Mouse (Mus musculus) megakaryocyte, adult 5-6 weeks (primary cell): ENCODE results near the gene Mif. TPM values are rescaled to one million over a fixed set of nuclear protein-coding genes. Genes with fewer than 3 reads are reported as not detected.

ENCODE experiments used
- total RNA-seq, 2 experiments: library from RNA; stranded (forward) in 1 of 2; stranded (reverse) in 1 of 2; fragments of 153-499, 151-499 nt in 1 of 2; fragments of 221-1000, 200-1000 nt in 1 of 2; gene quantifications; 2 replicates each; pipeline versions ENCODE4 v1.2.3 to v1.2.4; 2015 to 2017

Mif gene
- total RNA-seq, 2 experiments from 2014 or later, result 68.9 to 87.4 TPM

Other genes with a start within 250 kb of the Mif start
- 0.16 and 0.48 TPM in 2 replicates for gene Susd2, start 216.2 kb downstream of the Mif start, total RNA-seq (2015)
- 0.33 and 0.49 TPM in 2 replicates for gene Susd2, start 216.2 kb downstream of the Mif start, total RNA-seq (2017)
- gene Cabin1, start 95.9 kb downstream of the Mif start, total RNA-seq (2015), result 23.7 and 24.0 TPM in 2 replicates
- 19.4 and 20.7 TPM in 2 replicates for gene Cabin1, start 95.9 kb downstream of the Mif start, total RNA-seq (2017)
- 30.0 and 31.4 TPM in 2 replicates for gene Ddt, start 86.8 kb downstream of the Mif start, total RNA-seq (2015)
- 24.7 and 28.4 TPM in 2 replicates for gene Ddt, start 86.8 kb downstream of the Mif start, total RNA-seq (2017)
- gene Gm20441, start 79.3 kb downstream of the Mif start, total RNA-seq (2015), result not detected in 2 replicates
- not detected in 2 replicates for gene Gm20441, start 79.3 kb downstream of the Mif start, total RNA-seq (2017)
- gene Gstt3, start 78.8 kb downstream of the Mif start, total RNA-seq (2015), result 1.4 and 2.7 TPM in 2 replicates
- 1.5 and 1.6 TPM in 2 replicates for gene Gstt3, start 78.8 kb downstream of the Mif start, total RNA-seq (2017)
- gene Gstt1, start 61.7 kb downstream of the Mif start, total RNA-seq (2015), result 0.78 TPM in 1 of 2 replicates, not detected in the other
- gene Gstt1, start 61.7 kb downstream of the Mif start, total RNA-seq (2017), result not detected in 2 replicates
- gene Gstt4, start 37.7 kb downstream of the Mif start, total RNA-seq (2015), result not detected in 2 replicates
- not detected in 2 replicates for gene Gstt4, start 37.7 kb downstream of the Mif start, total RNA-seq (2017)
- gene Gstt2, start 22.8 kb downstream of the Mif start, total RNA-seq (2015), result 4.7 and 5.9 TPM in 2 replicates
- 1.8 and 4.7 TPM in 2 replicates for gene Gstt2, start 22.8 kb downstream of the Mif start, total RNA-seq (2017)
- 0.41 and 0.89 TPM in 2 replicates for gene Derl3, start 33.2 kb upstream of the Mif start, total RNA-seq (2015)
- gene Derl3, start 33.2 kb upstream of the Mif start, total RNA-seq (2017), result not detected in 2 replicates
- gene Smarcb1, start 61.4 kb upstream of the Mif start, total RNA-seq (2015), result 44.0 and 46.2 TPM in 2 replicates
- 40.6 and 48.4 TPM in 2 replicates for gene Smarcb1, start 61.4 kb upstream of the Mif start, total RNA-seq (2017)
- gene Chchd10, start 72.9 kb upstream of the Mif start, total RNA-seq (2015), result 7.1 and 9.3 TPM in 2 replicates
- 8.1 and 15.7 TPM in 2 replicates for gene Chchd10, start 72.9 kb upstream of the Mif start, total RNA-seq (2017)
- gene Mmp11, start 76.3 kb upstream of the Mif start, total RNA-seq (2015), result not detected in 2 replicates
- gene Mmp11, start 76.3 kb upstream of the Mif start, total RNA-seq (2017), result not detected in 2 replicates
- gene Gm867, start 80.4 kb upstream of the Mif start, total RNA-seq (2015), result 0.48 and 0.83 TPM in 2 replicates
- gene Gm867, start 80.4 kb upstream of the Mif start, total RNA-seq (2017), result 0.16 TPM in 1 of 2 replicates, not detected in the other
- gene Vpreb3, start 82.8 kb upstream of the Mif start, total RNA-seq (2015), result 0.48 TPM in 1 of 2 replicates, not detected in the other
- gene Vpreb3, start 82.8 kb upstream of the Mif start, total RNA-seq (2017), result not detected in 2 replicates
- 0.47 TPM in 1 of 2 replicates, not detected in the other for gene Gm5134, start 94.3 kb upstream of the Mif start, total RNA-seq (2015)
- 0.11 TPM in 1 of 2 replicates, not detected in the other for gene Gm5134, start 94.3 kb upstream of the Mif start, total RNA-seq (2017)
- gene Zfp280b, start 172.4 kb upstream of the Mif start, total RNA-seq (2015), result 4.5 and 5.9 TPM in 2 replicates
- 3.0 and 8.9 TPM in 2 replicates for gene Zfp280b, start 172.4 kb upstream of the Mif start, total RNA-seq (2017)